Mouse (Mus musculus) CH12.LX (cell line): ENCODE data around the gene Ppp1r9b.

Experiments used
- CHD2 ChIP-seq: IDR thresholded peaks from 2 replicates; pipeline ENCODE4 v1.6.1; 2011; ENCODE audit warnings: low read length, improper control_type of control experiment
- CTCF ChIP-seq, 2 experiments: IDR thresholded peaks in 1 of 2; conservative IDR thresholded peaks in 1 of 2; 2 replicates each; pipeline ENCODE4 v1.5.1; 2011 to 2012; ENCODE audit warnings: low read depth in 2 of 2, low read length in 2 of 2, improper control_type of control experiment in 1 of 2, inconsistent platforms in 1 of 2, mild to moderate bottlenecking in 1 of 2, moderate library complexity in 1 of 2
- GABPA ChIP-seq: IDR thresholded peaks from 2 replicates; pipeline ENCODE4 v1.6.1; 2012; ENCODE audit warnings: low read depth, low read length, improper control_type of control experiment, inconsistent platforms; ENCODE audit not compliant: insufficient replicate concordance
- MAX ChIP-seq: IDR thresholded peaks from 2 replicates; pipeline ENCODE4 v1.6.1; 2011; ENCODE audit warnings: low read length, improper control_type of control experiment
- POLR2AphosphoS2 ChIP-seq: IDR thresholded peaks from 2 replicates; pipeline ENCODE4 v1.6.1; 2011; ENCODE audit warnings: low read depth, low read length, improper control_type of control experiment
- ZNF384 ChIP-seq: IDR thresholded peaks from 2 replicates; pipeline ENCODE4 v1.6.1; 2012; ENCODE audit warnings: low read depth, low read length, improper control_type of control experiment, inconsistent platforms

DNA sequence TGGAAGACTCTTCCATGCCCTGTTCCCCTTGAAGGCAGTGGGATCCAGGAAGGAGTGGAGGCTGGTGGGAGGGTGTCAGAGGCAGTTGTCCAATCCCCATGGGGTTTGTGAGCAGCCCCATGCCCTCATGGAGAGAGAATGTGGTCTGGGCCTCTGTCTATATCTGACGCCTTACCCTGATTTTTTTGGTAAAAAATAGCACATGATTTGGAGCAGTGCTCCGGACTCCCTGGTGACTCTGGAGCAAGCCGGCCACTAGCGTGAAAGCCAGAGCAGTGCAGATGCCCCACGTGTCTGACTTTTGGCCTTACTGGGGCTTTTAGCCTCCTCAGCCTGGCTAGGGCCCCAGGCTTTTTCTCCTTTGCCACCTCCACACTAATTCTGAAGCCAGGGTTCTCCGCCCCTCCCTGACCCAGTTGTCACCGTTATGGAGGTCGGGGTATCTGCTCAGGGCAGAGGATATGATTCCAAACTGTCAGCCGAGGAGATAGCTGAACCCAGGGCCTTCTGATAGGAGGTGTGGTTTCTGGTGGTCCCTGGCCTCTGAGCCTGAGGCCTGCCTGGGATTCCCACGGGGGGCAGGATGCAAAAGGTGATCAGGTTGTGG is 3.5 kb downstream of the Ppp1r9b start:
- TF ChIP-seq CTCF (conservative IDR thresholded peaks at IDR 0.05 in 1 of 2, IDR thresholded peaks at IDR 0.05 in 1 of 2; ENCODE audit: low read depth in 2 of 2, low read length in 2 of 2) (no peak), CHD2 (no peak), MAX (no peak), ZNF384 (no peak), GABPA (no peak), POLR2AphosphoS2 (no peak)
